Mouse (Mus musculus) MEL (cell line): ENCODE results near the gene Tspan11. TPM values are rescaled to one million over a fixed set of nuclear protein-coding genes. Genes with fewer than 3 reads are reported as not detected.

ENCODE experiments used
- DNase-seq: peaks from one replicate; pipeline ENCODE4 v3.0.0; 2011; ENCODE audit warnings: low read depth, low spot score
- H3K27ac ChIP-seq: 2 replicates; pipeline ENCODE4 v1.5.1; 2012; ENCODE audit warnings: low read depth, mild to moderate bottlenecking, control low read depth, low read length, moderate library complexity; ENCODE audit not compliant: control insufficient read depth
- H3K27me3 ChIP-seq, 2 experiments: fragments of 150-350 bp in 1 of 2; sonication (generic) in 1 of 2; 2 replicates each; pipeline ENCODE4 v1.6.1; 2012; ENCODE audit warnings: low read length in 2 of 2, mild to moderate bottlenecking in 2 of 2, improper control_type of control experiment in 1 of 2, moderate library complexity in 1 of 2; ENCODE audit not compliant: insufficient read depth in 2 of 2, control insufficient read depth in 1 of 2
- H3K36me3 ChIP-seq, 2 experiments: 2 replicates each; pipeline ENCODE4 v1.6.1; 2012 to 2014; ENCODE audit warnings: low read length in 2 of 2, improper control_type of control experiment in 1 of 2, inconsistent platforms in 1 of 2, mild to moderate bottlenecking in 1 of 2; ENCODE audit not compliant: insufficient read depth in 2 of 2, control insufficient read depth in 1 of 2
- H3K4me1 ChIP-seq, 2 experiments: fragments of 150-350 bp in 1 of 2; sonication (generic) in 1 of 2; 2 replicates each; pipeline ENCODE4 v1.6.1; 2012; ENCODE audit warnings: low read length in 2 of 2, improper control_type of control experiment in 1 of 2, mild to moderate bottlenecking in 1 of 2; ENCODE audit not compliant: insufficient read depth in 2 of 2, control insufficient read depth in 1 of 2
- H3K4me3 ChIP-seq, 2 experiments: fragments of 150-350 bp in 1 of 2; sonication (generic) in 1 of 2; 2 replicates each; pipeline ENCODE4 v1.5.1; 2012; ENCODE audit warnings: low read depth in 2 of 2, low read length in 2 of 2, mild to moderate bottlenecking in 2 of 2, moderate library complexity in 2 of 2, control low read depth in 1 of 2, improper control_type of control experiment in 1 of 2; ENCODE audit not compliant: control insufficient read depth in 1 of 2, insufficient read depth in 1 of 2
- H3K79me2 ChIP-seq: 2 replicates; pipeline ENCODE4 v1.6.1; 2012; ENCODE audit warnings: mild to moderate bottlenecking, low read length, moderate library complexity; ENCODE audit not compliant: control insufficient read depth, poor library complexity, insufficient read depth
- H3K9ac ChIP-seq: 2 replicates; pipeline ENCODE4 v1.6.1; 2012; ENCODE audit warnings: low read depth, mild to moderate bottlenecking, control low read depth, low read length, moderate library complexity; ENCODE audit not compliant: control insufficient read depth, poor library complexity, severe bottlenecking
- H3K9me3 ChIP-seq: fragments of 150-350 bp; sonication (generic); replicated peaks from 2 replicates; pipeline ENCODE4 v1.6.1; 2012; ENCODE audit warnings: mild to moderate bottlenecking, low read length, improper control_type of control experiment, moderate library complexity; ENCODE audit not compliant: insufficient read depth
- BHLHE40 ChIP-seq: IDR thresholded peaks from 2 replicates; pipeline ENCODE4 v1.6.1; 2012; ENCODE audit warnings: low read depth, mild to moderate bottlenecking, inconsistent platforms, low read length, improper control_type of control experiment, borderline replicate concordance
- CTCF ChIP-seq, 3 experiments: IDR thresholded peaks in 2 of 3; conservative IDR thresholded peaks in 1 of 3; 2 replicates each; pipeline ENCODE4 v1.5.1; 2011 to 2012; ENCODE audit warnings: low read length in 3 of 3, low read depth in 2 of 3, mild to moderate bottlenecking in 2 of 3, improper control_type of control experiment in 1 of 3, inconsistent platforms in 1 of 3, mixed read lengths in 1 of 3, moderate library complexity in 1 of 3; ENCODE audit not compliant: control insufficient read depth in 1 of 3, insufficient read depth in 1 of 3, poor library complexity in 1 of 3, severe bottlenecking in 1 of 3
- E2F4 ChIP-seq: IDR thresholded peaks from 2 replicates; pipeline ENCODE4 v1.6.1; 2011; ENCODE audit warnings: low read depth, low read length, improper control_type of control experiment, borderline replicate concordance
- EP300 ChIP-seq, 2 experiments: IDR thresholded peaks; 2 replicates each; pipeline ENCODE4 v1.6.1; 2011; ENCODE audit warnings: improper control_type of control experiment in 2 of 2, low read length in 2 of 2, low read depth in 1 of 2, mild to moderate bottlenecking in 1 of 2
- ETS1 ChIP-seq: IDR thresholded peaks from 2 replicates; pipeline ENCODE4 v1.6.1; 2012; ENCODE audit warnings: low read depth, mild to moderate bottlenecking, inconsistent platforms, low read length, improper control_type of control experiment, moderate library complexity
- GABPA ChIP-seq: IDR thresholded peaks from 2 replicates; pipeline ENCODE4 v1.6.1; 2012; ENCODE audit warnings: low read depth, mild to moderate bottlenecking, inconsistent platforms, low read length, improper control_type of control experiment, moderate library complexity
- GATA1 ChIP-seq: IDR thresholded peaks from 2 replicates; pipeline ENCODE4 v1.6.1; 2011; ENCODE audit warnings: low read depth, low read length, improper control_type of control experiment
- HCFC1 ChIP-seq: IDR thresholded peaks from 2 replicates; pipeline ENCODE4 v1.6.1; 2012; ENCODE audit warnings: low read depth, mild to moderate bottlenecking, inconsistent platforms, low read length, improper control_type of control experiment, moderate library complexity
- KAT2A ChIP-seq: conservative IDR thresholded peaks from 2 replicates; pipeline ENCODE4 v1.6.1; 2012; ENCODE audit warnings: low read depth, low read length, improper control_type of control experiment, inconsistent platforms
- MAFK ChIP-seq: IDR thresholded peaks from 2 replicates; pipeline ENCODE4 v1.6.1; 2011; ENCODE audit warnings: low read depth, mild to moderate bottlenecking, low read length, improper control_type of control experiment, borderline replicate concordance
- MAX ChIP-seq: IDR thresholded peaks from 2 replicates; pipeline ENCODE4 v1.6.1; 2011; ENCODE audit warnings: low read length, improper control_type of control experiment
- MXI1 ChIP-seq: IDR thresholded peaks from 2 replicates; pipeline ENCODE4 v1.6.1; 2011; ENCODE audit warnings: mild to moderate bottlenecking, low read depth, low read length, improper control_type of control experiment
- NELFE ChIP-seq: IDR thresholded peaks from 2 replicates; pipeline ENCODE4 v1.6.1; 2011; ENCODE audit warnings: low read depth, low read length, improper control_type of control experiment
- NRF1 ChIP-seq: IDR thresholded peaks from 2 replicates; pipeline ENCODE4 v1.6.1; 2014; ENCODE audit warnings: low read depth, mild to moderate bottlenecking, inconsistent platforms, low read length, improper control_type of control experiment, moderate library complexity; ENCODE audit not compliant: poor library complexity, insufficient read depth, severe bottlenecking
- RAD21 ChIP-seq: IDR thresholded peaks from 2 replicates; pipeline ENCODE4 v1.6.1; 2011; ENCODE audit warnings: mild to moderate bottlenecking, low read depth, low read length, improper control_type of control experiment
- RCOR1 ChIP-seq: IDR thresholded peaks from 2 replicates; pipeline ENCODE4 v1.6.1; 2012; ENCODE audit warnings: low read depth, mild to moderate bottlenecking, inconsistent platforms, low read length, improper control_type of control experiment
- SIN3A ChIP-seq: IDR thresholded peaks from 2 replicates; pipeline ENCODE4 v1.6.1; 2012; ENCODE audit warnings: low read length, improper control_type of control experiment, inconsistent platforms
- SMC3 ChIP-seq: IDR thresholded peaks from 2 replicates; pipeline ENCODE4 v1.6.1; 2011; ENCODE audit warnings: low read depth, low read length, improper control_type of control experiment
- TBP ChIP-seq: IDR thresholded peaks from 2 replicates; pipeline ENCODE4 v1.8.0; 2011; ENCODE audit warnings: low read depth, low read length, improper control_type of control experiment
- UBTF ChIP-seq: IDR thresholded peaks from 2 replicates; pipeline ENCODE4 v1.6.1; 2012; ENCODE audit warnings: low read depth, mild to moderate bottlenecking, inconsistent platforms, low read length, improper control_type of control experiment, moderate library complexity, borderline replicate concordance; ENCODE audit not compliant: insufficient read depth
- USF1 ChIP-seq: IDR thresholded peaks from 2 replicates; pipeline ENCODE4 v1.6.1; 2014; ENCODE audit warnings: low read depth, mild to moderate bottlenecking, inconsistent platforms, low read length, improper control_type of control experiment, moderate library complexity
- ZNF384 ChIP-seq: IDR thresholded peaks from 2 replicates; pipeline ENCODE4 v1.6.1; 2012; ENCODE audit warnings: low read depth, mild to moderate bottlenecking, inconsistent platforms, low read length, improper control_type of control experiment
- polyA plus RNA-seq, 2 experiments: library from polyadenylated mRNA; stranded (reverse) in 1 of 2; unstranded in 1 of 2; fragments of >175 nt in 1 of 2; fragments of >200 nt in 1 of 2; gene quantifications; 2 replicates each; pipeline versions ENCODE4 v1.2.1 to v1.2.4; 2012; ENCODE audit warnings: low replicate concordance in 2 of 2, low read depth in 1 of 2; ENCODE audit not compliant: insufficient read length in 2 of 2, insufficient read depth in 1 of 2, missing spikeins in 1 of 2
- total RNA-seq: library from RNA; depleted of rRNA; stranded (reverse); fragments of 300-350 nt; gene quantifications from 2 replicates; pipeline ENCODE4 v1.2.3, GENCODE M21; 2012

Tspan11 gene
- total and polyA plus RNA-seq, 3 experiments: not detected

GRCm38 (mm10) chr6:127976695-127977094 is 89.3 kb downstream of the Tspan11 start:
- Histone ChIP-seq H3K36me3 (no peaks in the 10 kb centered on the region), H3K9me3 (no peaks in the 10 kb centered on the region), H3K27ac (no peak overlapping the region), H3K4me3 (no peak overlapping the region), H3K27me3 (no peaks in the 10 kb centered on the region), H3K79me2 (no peaks in the 10 kb centered on the region), H3K4me1 (no peaks in the 10 kb centered on the region), H3K9ac (no peak overlapping the region)
- TF ChIP-seq MAFK: no peak
- no peak for TF ChIP-seq SIN3A
- TF ChIP-seq USF1: no peak
- TF ChIP-seq ETS1: no peak
- TF ChIP-seq EP300 (IDR thresholded peaks at IDR 0.05; ENCODE audit: low read depth in 1 of 2, low read length in 2 of 2): no peak
- no peak for DNase-seq

GRCm38 (mm10) chr6:127978941-127979340 is 91.6 kb downstream of the Tspan11 start:
- Histone ChIP-seq H3K79me2 (no peaks in the 10 kb centered on the region), H3K4me1 (no peaks in the 10 kb centered on the region), H3K27me3 (no peaks in the 10 kb centered on the region), H3K36me3 (no peaks in the 10 kb centered on the region), H3K27ac (no peak overlapping the region), H3K4me3 (no peak overlapping the region), H3K9ac (no peak overlapping the region), H3K9me3 (no peaks in the 10 kb centered on the region)
- no peak for TF ChIP-seq CTCF (IDR thresholded peaks at IDR 0.05 in 2 of 3, conservative IDR thresholded peaks at IDR 0.05 in 1 of 3; ENCODE audit: control insufficient read depth in 1 of 3, insufficient read depth in 1 of 3, low read depth in 2 of 3, low read length in 3 of 3, poor library complexity in 1 of 3, severe bottlenecking in 1 of 3)
- no peak for TF ChIP-seq TBP
- no peak for TF ChIP-seq E2F4
- TF ChIP-seq SMC3: no peak
- TF ChIP-seq NRF1: no peak
- DNase-seq: no peak

- Histone ChIP-seq H3K9me3 (no peaks in the 10 kb centered on the region), H3K9ac (no peak overlapping the region), H3K4me1 (no peaks in the 10 kb centered on the region), H3K4me3 (no peak overlapping the region), H3K79me2 (no peaks in the 10 kb centered on the region), H3K36me3 (no peaks in the 10 kb centered on the region), H3K27me3 (no peaks in the 10 kb centered on the region), H3K27ac (no peak overlapping the region)
- no peak for DNase-seq
- no peak for TF ChIP-seq KAT2A
- TF ChIP-seq HCFC1: no peak
- TF ChIP-seq RCOR1: no peak
- TF ChIP-seq MXI1: no peak
- TF ChIP-seq CTCF (IDR thresholded peaks at IDR 0.05 in 2 of 3, conservative IDR thresholded peaks at IDR 0.05 in 1 of 3; ENCODE audit: control insufficient read depth in 1 of 3, insufficient read depth in 1 of 3, low read depth in 2 of 3, low read length in 3 of 3, poor library complexity in 1 of 3, severe bottlenecking in 1 of 3): no peak
- no peak for TF ChIP-seq BHLHE40
- no peak for TF ChIP-seq ZNF384
- TF ChIP-seq TBP: no peak
- TF ChIP-seq NELFE: no peak
- no peak for TF ChIP-seq RAD21
- no peak for TF ChIP-seq MAX
- TF ChIP-seq GATA1: no peak
- no peak for TF ChIP-seq SMC3
- no peak for TF ChIP-seq USF1
- TF ChIP-seq UBTF: no peak
- TF ChIP-seq GABPA: no peak
These were observed 92.4 kb downstream of the Tspan11 start for GRCm38 (mm10) chr6:127979831-127980230.
